Mouse (Mus musculus): ENCODE data around the gene Gm867.

- TF ChIP-seq CTCF (IDR thresholded peaks at IDR 0.05; ENCODE audit: extremely low read depth, insufficient read depth, insufficient read length, insufficient replicate concordance): no peak
- no peak for TF ChIP-seq POLR2A (IDR thresholded peaks at IDR 0.05; ENCODE audit: low read depth, low read length)
These were observed 33.4 kb upstream of the Gm867 start for GRCm38 (mm10) chr10:75973846-75974245.
